Mouse (Mus musculus) thymus, adult 18-20 months (tissue): Measurements from ENCODE around the gene Il18bp.

Experiments
- DNase-seq, 2 experiments: peaks; one replicate each; pipeline ENCODE4 v3.0.0; 2022; ENCODE audit warnings: mixed read lengths in 2 of 2

Gene Il18bp

GRCm38 (mm10) chr7:102000921-102001630 is 17.4 kb downstream of the Il18bp start:
- DNase-seq: no peak

- no peak for DNase-seq
These were observed 18.2 kb downstream of the Il18bp start for GRCm38 (mm10) chr7:102000296-102000695.

- no peak for DNase-seq
These were observed 18.9 kb downstream of the Il18bp start for GRCm38 (mm10) chr7:101999461-102000151.

GRCm38 (mm10) chr7:101998194-101998927 is 20.1 kb downstream of the Il18bp start:
- DNase-seq: peak; percentile 50 to 57

GRCm38 (mm10) chr7:101994241-101994640 is 24.2 kb downstream of the Il18bp start:
- DNase-seq: no peak

- DNase-seq: no peak
These were observed 33.4 kb downstream of the Il18bp start for GRCm38 (mm10) chr7:101985081-101985480.

- DNase-seq: no peak
These were observed 35.8 kb downstream of the Il18bp start for GRCm38 (mm10) chr7:101982735-101983134.

GRCm38 (mm10) chr7:101974505-101974904 is 44.0 kb downstream of the Il18bp start:
- DNase-seq: no peak

GRCm38 (mm10) chr7:101973730-101974129 is 44.8 kb downstream of the Il18bp start:
- DNase-seq: no peak

GRCm38 (mm10) chr7:101971721-101972120 is 46.8 kb downstream of the Il18bp start:
- DNase-seq: no peak

- peak; percentile 50 to 72 for DNase-seq
These were observed 47.5 kb downstream of the Il18bp start for GRCm38 (mm10) chr7:101970821-101971461.

- peak in 1 of 2 experiments; percentile 61 for DNase-seq
These were observed 48.1 kb downstream of the Il18bp start for GRCm38 (mm10) chr7:101970429-101970775.

- peak; percentile 74 to 81 for DNase-seq
These were observed 48.6 kb downstream of the Il18bp start for GRCm38 (mm10) chr7:101969694-101970428.

GRCm38 (mm10) chr7:101968751-101969150 is 49.7 kb downstream of the Il18bp start:
- DNase-seq: no peak

GRCm38 (mm10) chr7:101967256-101967655 is 51.2 kb downstream of the Il18bp start:
- DNase-seq: no peak

GRCm38 (mm10) chr7:101965606-101966005 is 52.9 kb downstream of the Il18bp start:
- DNase-seq: peak in 1 of 2 experiments; percentile 19
